Mouse (Mus musculus): ENCODE data around the gene Gnaq.

GRCm38 (mm10) chr19:16327401-16328073 lies 194.9 kb downstream of the Gnaq start:
- no peak for TF ChIP-seq ZC3H11A (IDR thresholded peaks at IDR 0.05; ENCODE audit: borderline replicate concordance, low read depth, low read length)
- TF ChIP-seq ZNF384 (IDR thresholded peaks at IDR 0.05; ENCODE audit: low read depth, low read length) = no peak
- no peak for TF ChIP-seq HCFC1 (IDR thresholded peaks at IDR 0.05; ENCODE audit: borderline replicate concordance, insufficient read depth, low read length)
- TF ChIP-seq MAFK (IDR thresholded peaks at IDR 0.05; ENCODE audit: insufficient read depth, low read depth, low read length) = no peak
- TF ChIP-seq CHD2 (IDR thresholded peaks at IDR 0.05; ENCODE audit: low read depth, low read length) = no peak

Data from ES-E14 (cell line).